26 mouse cellular contexts compared by ENCODE assay signal in the genomic region with DNA sequence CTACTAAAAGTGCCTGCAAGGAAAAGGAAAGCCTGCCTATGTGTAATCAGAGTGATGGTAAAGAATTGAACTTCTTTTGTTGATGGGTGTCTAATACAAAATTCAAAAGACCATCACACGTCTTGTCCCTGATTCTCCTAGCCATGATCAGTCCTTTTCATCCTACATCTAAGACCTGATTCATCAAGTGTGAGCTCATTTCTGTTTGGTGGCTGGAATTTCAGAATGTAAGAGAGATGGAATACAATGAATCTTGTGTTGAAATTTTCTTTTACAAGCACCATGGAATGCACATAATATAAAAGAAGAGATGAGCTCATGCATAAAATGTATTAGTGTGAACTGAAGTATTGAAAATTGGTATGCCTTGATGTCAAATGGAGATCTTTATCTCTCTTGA.
A peak's percentile ranks its signal among the peaks of the same experiment; 100 is the strongest.
DNase-seq lines count a peak whose midpoint lies in the region; ATAC-seq and TF ChIP-seq lines count a peak whose summit lies in the region.
"Had no signal": no experiment of that assay in that cellular context is flagged by ENCODE, and none has a peak within 500 bp of the region (broad histone marks: within the 10 kb centered on the region; RNA-seq: fewer than 3 reads in every experiment).

No protein-coding gene starts in this region.

- H3ac ChIP-seq in myocyte (ENCODE audit: control insufficient read depth, insufficient read length), result no peak overlapping the region

- TF ChIP-seq POLR2A in myocyte (IDR thresholded peaks at IDR 0.05; ENCODE audit: insufficient read length, low read depth), result no peak

- H3K4me2 ChIP-seq in forebrain, embryonic 11.5 days (ENCODE audit: low read depth, low read length, severe bottlenecking), result no peak overlapping the region
- no peak overlapping the region for H3K4me2 ChIP-seq in forebrain, embryonic 15.5 days (replicated peaks)
- H3K4me2 ChIP-seq in myocyte (ENCODE audit: low read depth), result peak overlapping the region; percentile 41
- H3K4me2 ChIP-seq: embryonic facial prominence, embryonic 12.5 days; heart, embryonic 12.5 days; heart, embryonic 15.5 days; hindbrain, embryonic 14.5 days had no signal

- intact Hi-C loops in heart, postnatal 14 days (cut with DNase I), result no loop called here

- no peaks in the 10 kb centered on the region for H3K27me3 ChIP-seq in forebrain, embryonic 11.5 days (ENCODE audit: control insufficient read depth, insufficient read depth, low read length)
- no peaks in the 10 kb centered on the region for H3K27me3 ChIP-seq in forebrain, embryonic 15.5 days
- H3K27me3 ChIP-seq in myocyte (ENCODE audit: control insufficient read depth, insufficient read depth, insufficient read length), result no peaks in the 10 kb centered on the region
- H3K27me3 ChIP-seq: CH12.LX; embryonic facial prominence, embryonic 12.5 days; heart, embryonic 12.5 days; heart, embryonic 15.5 days had no signal

- WGBS in forebrain, embryonic 11.5 days, result 25% methylated on average over 1 of the region's 1 CpGs
- 5% methylated on average over 1 of the region's 1 CpGs for WGBS in forebrain, embryonic 15.5 days

- no peaks in the 10 kb centered on the region for H3K79me2 ChIP-seq in myocyte (ENCODE audit: control insufficient read depth, insufficient read depth)

- no peaks in the 10 kb centered on the region for H3K4me1 ChIP-seq in forebrain, embryonic 11.5 days (replicated peaks; ENCODE audit: control insufficient read depth, insufficient read depth, low read length)
- H3K4me1 ChIP-seq in forebrain, embryonic 15.5 days, result no peaks in the 10 kb centered on the region
- H3K4me1 ChIP-seq: embryonic facial prominence, embryonic 12.5 days; heart, embryonic 12.5 days; heart, embryonic 15.5 days had no signal

- no peaks in the 10 kb centered on the region for H3K9me3 ChIP-seq in forebrain, embryonic 11.5 days (ENCODE audit: control insufficient read depth, low read length)
- H3K9me3 ChIP-seq in forebrain, embryonic 15.5 days, result no peaks in the 10 kb centered on the region
- H3K9me3 ChIP-seq: embryonic facial prominence, embryonic 12.5 days; G1E; heart, embryonic 12.5 days; heart, embryonic 15.5 days had no signal

- no peaks in the 10 kb centered on the region for H3K36me3 ChIP-seq in forebrain, embryonic 11.5 days (ENCODE audit: control insufficient read depth, insufficient read depth, low read length)
- no peaks in the 10 kb centered on the region for H3K36me3 ChIP-seq in forebrain, embryonic 15.5 days
- H3K36me3 ChIP-seq in myocyte (ENCODE audit: control insufficient read depth, insufficient read depth), result no peaks in the 10 kb centered on the region
- H3K36me3 ChIP-seq: embryonic facial prominence, embryonic 12.5 days; G1E; heart, embryonic 12.5 days; heart, embryonic 15.5 days had no signal

- no peak overlapping the region for H3K9ac ChIP-seq in forebrain, embryonic 11.5 days (ENCODE audit: low read length)
- no peak overlapping the region for H3K9ac ChIP-seq in forebrain, embryonic 15.5 days (replicated peaks)
- H3K9ac ChIP-seq: embryonic facial prominence, embryonic 12.5 days; heart, embryonic 12.5 days; heart, embryonic 15.5 days; hindbrain, embryonic 14.5 days had no signal

- H3K4me3 ChIP-seq in forebrain, embryonic 11.5 days (ENCODE audit: low read depth, low read length), result no peak overlapping the region
- H3K4me3 ChIP-seq in forebrain, embryonic 15.5 days, result no peak overlapping the region
- no peak overlapping the region for H3K4me3 ChIP-seq in myocyte
- H3K4me3 ChIP-seq: embryonic facial prominence, embryonic 12.5 days; erythroblast, embryonic 14.5 days; heart, embryonic 12.5 days; heart, embryonic 15.5 days had no signal

- H3K27ac ChIP-seq in forebrain, embryonic 11.5 days (ENCODE audit: low read depth, low read length), result no peak overlapping the region
- H3K27ac ChIP-seq in forebrain, embryonic 15.5 days (replicated peaks), result no peak overlapping the region
- H3K27ac ChIP-seq: embryonic facial prominence, embryonic 12.5 days; heart, embryonic 15.5 days; hindbrain, embryonic 14.5 days; hindbrain, postnatal 0 days had no signal

- peak; percentile 72 for ATAC-seq in forebrain, embryonic 11.5 days (replicated peaks; ENCODE audit: low FRiP score)
- ATAC-seq in forebrain, embryonic 15.5 days (replicated peaks), result no peak
- ATAC-seq: hindbrain, postnatal 0 days; intestine, postnatal 0 days had no signal

- DNase-seq in forebrain, embryonic 11.5 days (ENCODE audit: low spot score), result no peak
- DNase-seq in Muller cell, postnatal 12 days (ENCODE audit: inconsistent ontology term), result peak; percentile 91
- DNase-seq in heart, postnatal 14 days, result no peak
- no peak for DNase-seq in cerebellum, postnatal 36 days
- DNase-seq: adrenal gland, adult 2 months; adrenal gland, postnatal 14 days; B cell, adult 2 months; cerebellum, adult 11-12 months; cerebellum, adult 8-10 months; cerebellum, postnatal 10 days; gastrocnemius, postnatal 25 days; heart, adult 18-20 months; heart, postnatal 10 days; heart, postnatal 4 days; kidney, adult 2 months had no signal

TF ChIP-seq in myocyte, 11 proteins besides CTCF, POLR2A, EP300 and RAD21:
- TF ChIP-seq POLR2AphosphoS2 (IDR thresholded peaks at IDR 0.05; ENCODE audit: insufficient read length, low read depth), result no peak
- TF ChIP-seq TCF3 (IDR thresholded peaks at IDR 0.05; ENCODE audit: insufficient read length, low read depth), result no peak
- TF ChIP-seq CEBPB (IDR thresholded peaks at IDR 0.05; ENCODE audit: insufficient read depth, poor library complexity, severe bottlenecking), result peak; percentile 18; the same call in 1 of the 2 replicates
- no peak for TF ChIP-seq E2F4 (IDR thresholded peaks at IDR 0.05; ENCODE audit: insufficient read depth)
- no peak for TF ChIP-seq MYOG (IDR thresholded peaks at IDR 0.05; ENCODE audit: control insufficient read depth in 1 of 3, insufficient read depth in 1 of 3, insufficient read length in 2 of 3, low read depth in 2 of 3)
